8 mouse cellular contexts compared by ENCODE assay signal in genomic region chr17:53463496-53463840, GRCm38 (mm10). TPM values are rescaled to one million over a fixed set of nuclear protein-coding genes. Genes with fewer than 3 reads are reported as not detected.
DNase-seq lines count a peak whose midpoint lies in the region; ATAC-seq and TF ChIP-seq lines count a peak whose summit lies in the region.

No protein-coding gene starts in this region.

- H3K36me3 ChIP-seq in kidney, adult 2 months (ENCODE audit: control insufficient read depth, insufficient read depth, low read length), result no peaks in the 10 kb centered on the region
- no peaks in the 10 kb centered on the region for H3K36me3 ChIP-seq in hindbrain, embryonic 15.5 days
- H3K36me3 ChIP-seq in midbrain, embryonic 14.5 days (ENCODE audit: control insufficient read depth, insufficient read depth, low read length), result no peaks in the 10 kb centered on the region

- TF ChIP-seq POLR2A in kidney, adult 2 months (IDR thresholded peaks at IDR 0.05; ENCODE audit: low read depth, low read length), result no peak
- no peak for TF ChIP-seq POLR2A in cortical plate, adult 2 months (IDR thresholded peaks at IDR 0.05; ENCODE audit: extremely low read depth, insufficient read depth, low read length)

- no peak overlapping the region for H3K27ac ChIP-seq in kidney, adult 2 months (ENCODE audit: insufficient read depth, low read depth, low read length)
- no peak overlapping the region for H3K27ac ChIP-seq in cortical plate, adult 2 months (ENCODE audit: insufficient read depth, low read length)
- peak overlapping the region; percentile 23; the same call in 1 of the 2 replicates for H3K27ac ChIP-seq in hindbrain, embryonic 15.5 days (replicated peaks)
- H3K27ac ChIP-seq in midbrain, embryonic 14.5 days (replicated peaks; ENCODE audit: low read depth, low read length), result no peak overlapping the region

- peak overlapping the region; percentile 39; the same call in 1 of the 2 replicates for H3K9ac ChIP-seq in hindbrain, embryonic 15.5 days
- H3K9ac ChIP-seq in midbrain, embryonic 14.5 days (replicated peaks; ENCODE audit: low read length), result peak overlapping the region; percentile 48

- H3K4me3 ChIP-seq in kidney, adult 2 months (ENCODE audit: insufficient read depth, low read depth, low read length), result peak overlapping the region; percentile 38
- H3K4me3 ChIP-seq in cortical plate, adult 2 months (ENCODE audit: insufficient read depth, low read length), result peak overlapping the region; percentile 29
- H3K4me3 ChIP-seq in hindbrain, embryonic 15.5 days, result peak overlapping the region; percentile 45
- H3K4me3 ChIP-seq in midbrain, embryonic 14.5 days (replicated peaks; ENCODE audit: low read depth, low read length), result peak overlapping the region; percentile 38

- H3K4me1 ChIP-seq in kidney, adult 2 months (ENCODE audit: control insufficient read depth, insufficient read depth, low read length), result no peaks in the 10 kb centered on the region
- H3K4me1 ChIP-seq in cortical plate, adult 2 months (ENCODE audit: control insufficient read depth, insufficient read depth, low read length), result peaks cover 2% of the 10 kb centered on the region; the same call in 1 of the 2 replicates
- peaks cover 13% of the 10 kb centered on the region for H3K4me1 ChIP-seq in hindbrain, embryonic 15.5 days (replicated peaks)
- 0 out of 2 replicates have a peak, but pooled peaks cover 2% of the 10 kb centered on the region for H3K4me1 ChIP-seq in midbrain, embryonic 14.5 days (ENCODE audit: control insufficient read depth, insufficient read depth, low read length)

- no peak for ATAC-seq in hindbrain, embryonic 15.5 days (ENCODE audit: low FRiP score, low read depth)
- no peak; the same call in 1 of the 2 replicates for ATAC-seq in midbrain, embryonic 14.5 days (ENCODE audit: low FRiP score, low TSS enrichment)

- TF ChIP-seq CTCF in kidney, adult 2 months (conservative IDR thresholded peaks at IDR 0.05; ENCODE audit: insufficient read depth, insufficient read length, low read depth, low read length), result no peak
- no peak for TF ChIP-seq CTCF in cortical plate, adult 2 months (IDR thresholded peaks at IDR 0.05; ENCODE audit: extremely low read depth, insufficient read depth, low read length)

- peak overlapping the region; percentile 75 for H3K4me2 ChIP-seq in hindbrain, embryonic 15.5 days
- H3K4me2 ChIP-seq in midbrain, embryonic 14.5 days (ENCODE audit: low read length), result peak overlapping the region; percentile 70

- DNase-seq in kidney, adult 2 months, result no peak
- DNase-seq in kidney, adult 18-20 months, result no peak
- DNase-seq in midbrain, embryonic 14.5 days, result peak; percentile 20
- no peak for DNase-seq in urinary bladder, adult 2 months (ENCODE audit: low spot score)
- no peak for DNase-seq in spleen, adult 18-20 months
- DNase-seq in natural killer cell, adult 2 months (ENCODE audit: low spot score in 2 of 2), result no peak

- H3K27me3 ChIP-seq in kidney, adult 2 months (replicated peaks; ENCODE audit: control insufficient read depth, insufficient read depth, low read length), result no peaks in the 10 kb centered on the region
- H3K27me3 ChIP-seq in hindbrain, embryonic 15.5 days, result no peaks in the 10 kb centered on the region
- no peaks in the 10 kb centered on the region for H3K27me3 ChIP-seq in midbrain, embryonic 14.5 days (ENCODE audit: control insufficient read depth, insufficient read depth, low read length)

- WGBS in kidney, adult 2 months, result 13% methylated on average over 8 of the region's 9 CpGs
- 17% methylated on average over 7 of the region's 9 CpGs for WGBS in hindbrain, embryonic 15.5 days
- 14% methylated on average over 9 of the region's 9 CpGs for WGBS in midbrain, embryonic 14.5 days

- H3K9me3 ChIP-seq in hindbrain, embryonic 15.5 days, result no peaks in the 10 kb centered on the region
- H3K9me3 ChIP-seq in midbrain, embryonic 14.5 days (ENCODE audit: control insufficient read depth, low read length), result no peaks in the 10 kb centered on the region

RNA-seq across cellular contexts. Expression of gene Efhb, which starts 0.3 kb away (rescaled TPM):
- 0.03 TPM in 2 replicates for polyA plus RNA-seq in kidney, adult 2 months (2012; rRNA removed)
- polyA plus RNA-seq in cortical plate, adult 2 months (2012; rRNA removed), result 0.25 TPM in 2 replicates
- polyA plus RNA-seq in hindbrain, embryonic 15.5 days (2015; fragmentation: Nextera tagmentation; extraction: Ambion mirVana), result 1.1 and 1.3 TPM in 2 replicates
- 0.94 and 0.97 TPM in 2 replicates for polyA plus RNA-seq in midbrain, embryonic 14.5 days (2014; fragmentation: Nextera tagmentation; extraction: Ambion mirVana)
- polyA plus RNA-seq in urinary bladder, adult 2 months (2012; rRNA removed), result 0.74 and 1.0 TPM in 2 replicates

RNA-seq across cellular contexts. Expression of gene Rab5a, which starts 15.6 kb away (rescaled TPM):
- polyA plus RNA-seq in kidney, adult 2 months (2012; rRNA removed), result 10.2 and 14.2 TPM in 2 replicates
- 89.9 TPM in 2 replicates for polyA plus RNA-seq in cortical plate, adult 2 months (2012; rRNA removed)
- 112 and 113 TPM in 2 replicates for polyA plus RNA-seq in hindbrain, embryonic 15.5 days (2015; fragmentation: Nextera tagmentation; extraction: Ambion mirVana)
- polyA plus RNA-seq in midbrain, embryonic 14.5 days (2014; fragmentation: Nextera tagmentation; extraction: Ambion mirVana), result 105 and 110 TPM in 2 replicates
- 61.6 and 65.4 TPM in 2 replicates for polyA plus RNA-seq in urinary bladder, adult 2 months (2012; rRNA removed)
